Mouse (Mus musculus) liver, postnatal 0 days (tissue): Measurements from ENCODE around the gene Nr2f1. TPM values are rescaled to one million over a fixed set of nuclear protein-coding genes. Genes with fewer than 3 reads are reported as not detected.

ENCODE experiments used
- ATAC-seq: fragments of 200-750 bp; cut with Nextera tagmentation; 2 replicates; pipeline ENCODE4 v1.8.0; 2017; ENCODE audit warnings: mild to moderate bottlenecking, moderate library complexity
- DNase-seq: peaks from one replicate; pipeline ENCODE4 v3.0.0-alpha.2; 2016
- H3K27ac ChIP-seq: fragments of 300-500 bp; sonication (generic); 2 replicates; pipeline ENCODE4 v1.5.1; 2014; ENCODE audit warnings: antibody characterized with exemption, moderate library complexity, mild to moderate bottlenecking, low read depth
- H3K27me3 ChIP-seq: fragments of 300-500 bp; sonication (generic); 2 replicates; pipeline ENCODE4 v1.6.1; 2014; ENCODE audit warnings: low read length, control low read depth, mixed read lengths; ENCODE audit not compliant: insufficient read depth
- H3K36me3 ChIP-seq: fragments of 300-500 bp; sonication (generic); replicated peaks from 2 replicates; pipeline ENCODE4 v1.6.1; 2014; ENCODE audit warnings: mild to moderate bottlenecking, control low read depth, low read length, moderate library complexity, mixed read lengths; ENCODE audit not compliant: insufficient read depth
- H3K4me1 ChIP-seq: fragments of 300-500 bp; sonication (generic); 2 replicates; pipeline ENCODE4 v1.6.1; 2014; ENCODE audit warnings: antibody characterized with exemption, mild to moderate bottlenecking, control low read depth; ENCODE audit not compliant: insufficient read depth
- H3K4me2 ChIP-seq: fragments of 300-500 bp; sonication (generic); 2 replicates; pipeline ENCODE4 v1.6.1; 2014; ENCODE audit warnings: low read depth, mild to moderate bottlenecking, low read length, moderate library complexity, mixed read lengths
- H3K4me3 ChIP-seq: fragments of 300-500 bp; sonication (generic); 2 replicates; pipeline ENCODE4 v1.5.1; 2014; ENCODE audit warnings: low read depth, low read length
- H3K9ac ChIP-seq: fragments of 300-500 bp; sonication (generic); replicated peaks from 2 replicates; pipeline ENCODE4 v1.6.1; 2014; ENCODE audit warnings: mild to moderate bottlenecking, moderate library complexity
- H3K9me3 ChIP-seq: fragments of 300-500 bp; sonication (generic); 2 replicates; pipeline ENCODE4 v1.6.1; 2016; ENCODE audit warnings: mild to moderate bottlenecking, control low read depth, low read length, mixed read lengths
- CTCF ChIP-seq: sonication (generic); IDR thresholded peaks from 2 replicates; pipeline ENCODE4 v1.5.1; 2016; ENCODE audit warnings: antibody characterized with exemption, low read depth
- EP300 ChIP-seq: IDR thresholded peaks from 2 replicates; pipeline ENCODE4 v1.6.1; 2016; ENCODE audit warnings: antibody characterized with exemption, low read depth, mild to moderate bottlenecking
- WGBS: fragments of 180-500 bp; shearing (Covaris S2); extraction: QIAGEN DNeasy Blood & Tissue Kit; methylation state at CpG from one replicate; pipeline ENCODE4 v1.1.7; 2014; ENCODE audit not compliant: insufficient replicate concordance; 5-methylcytosine and 5-hydroxymethylcytosine counted together
- polyA plus RNA-seq: library from polyadenylated mRNA; unstranded; fragments of >200 nt; fragmentation: Nextera tagmentation; extraction: Ambion mirVana; gene quantifications from 2 replicates; pipeline ENCODE4 v1.2.1, GENCODE M21; 2015

The Nr2f1 gene
- polyA plus RNA-seq, 1 experiment from 2014 or later: 0.52 TPM

DNA sequence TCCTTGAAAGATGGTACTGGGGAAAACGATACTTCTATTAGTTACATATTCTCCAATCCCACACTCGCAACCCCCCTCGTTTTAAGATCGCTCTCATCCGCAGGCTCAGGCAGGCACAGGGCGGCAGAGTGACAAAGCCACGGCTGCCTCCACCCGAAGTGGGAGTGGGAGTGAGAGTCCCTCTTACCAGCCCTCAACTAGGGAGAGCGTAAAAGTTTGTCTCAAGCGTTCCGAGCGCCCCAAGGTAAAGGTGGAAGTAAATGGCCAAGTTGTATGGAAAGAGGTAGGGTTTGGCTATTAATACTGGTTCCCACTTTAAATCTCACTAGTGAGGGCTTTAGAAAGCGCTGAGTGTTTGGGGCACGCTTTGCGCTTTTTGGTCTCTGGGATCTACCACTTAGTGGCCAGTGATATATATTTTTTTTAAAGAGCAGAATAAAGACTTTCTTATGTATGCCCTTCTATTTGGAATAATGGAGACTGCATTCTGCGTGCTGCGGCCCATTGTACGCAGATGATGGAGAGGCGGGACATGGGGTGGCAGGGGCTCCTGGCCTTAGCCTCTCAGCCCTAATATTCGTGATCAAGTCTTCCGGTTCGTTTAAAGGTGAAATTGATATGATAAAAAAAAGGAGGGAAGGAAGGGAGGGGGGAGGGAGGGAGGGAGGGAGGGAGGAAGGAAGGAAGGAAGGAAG lies 2.5 kb upstream of the Nr2f1 start:
- TF ChIP-seq CTCF: no peak
- no peak for TF ChIP-seq EP300
- Histone ChIP-seq H3K4me2 (peak overlapping the region; percentile 59), H3K9ac (no peak overlapping the region), H3K36me3 (no peaks in the 10 kb centered on the region), H3K9me3 (no peaks in the 10 kb centered on the region), H3K27me3 (peaks cover 69% of the 10 kb centered on the region), H3K4me1 (peaks cover 5% of the 10 kb centered on the region; the same call in 1 of the 2 replicates), H3K27ac (no peak overlapping the region), H3K4me3 (peak overlapping the region; percentile 35)
- DNase-seq (no peak), ATAC-seq (no peak)
- 5% methylated on average over 22 of the region's 22 CpGs for WGBS

GRCm38 (mm10) chr13:78200991-78201870 lies 1.7 kb upstream of the Nr2f1 start:
- H3K27ac ChIP-seq: no peak overlapping the region
- peak overlapping the region; percentile 59 for H3K4me2 ChIP-seq
- no peaks in the 10 kb centered on the region for H3K36me3 ChIP-seq
- H3K27me3 ChIP-seq: peaks cover 71% of the 10 kb centered on the region
- H3K9ac ChIP-seq: no peak overlapping the region
- DNase-seq (peak; percentile 72), ATAC-seq (peak; percentile 55)
- H3K4me1 ChIP-seq: peaks cover 5% of the 10 kb centered on the region; the same call in 1 of the 2 replicates
- peak overlapping the region; percentile 25 for H3K4me3 ChIP-seq
- H3K9me3 ChIP-seq: no peaks in the 10 kb centered on the region
- no peak for TF ChIP-seq EP300
- peak; percentile 74 for TF ChIP-seq CTCF
- WGBS: 3% methylated on average over 26 of the region's 30 CpGs

DNA sequence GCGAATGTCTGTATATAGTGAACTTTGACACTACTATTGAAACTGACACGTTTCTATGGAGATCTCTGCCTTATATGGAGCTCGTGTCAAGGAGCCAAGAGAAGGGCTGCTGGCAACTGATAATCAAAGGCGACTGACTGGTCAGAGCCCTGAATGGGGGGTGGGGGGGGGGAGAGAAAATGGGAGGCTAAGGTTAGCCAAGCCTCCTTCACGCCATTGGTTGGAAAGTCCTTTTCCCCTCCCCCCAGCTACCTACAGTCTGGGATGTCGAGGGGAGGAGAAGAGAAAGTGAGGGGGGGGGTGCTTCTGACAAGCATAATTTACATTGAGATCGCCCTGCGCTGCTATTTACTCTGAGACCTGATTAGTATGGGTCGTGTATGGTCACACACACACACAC lies 850 bp upstream of the Nr2f1 start:
- no peak for TF ChIP-seq EP300
- no peak for TF ChIP-seq CTCF
- Histone ChIP-seq H3K9ac (no peak overlapping the region), H3K4me2 (peak overlapping the region; percentile 84), H3K4me3 (peak overlapping the region; percentile 5; the same call in 1 of the 2 replicates), H3K27me3 (peaks cover 79% of the 10 kb centered on the region), H3K9me3 (no peaks in the 10 kb centered on the region), H3K36me3 (no peaks in the 10 kb centered on the region), H3K4me1 (peaks cover 5% of the 10 kb centered on the region; the same call in 1 of the 2 replicates), H3K27ac (no peak overlapping the region)
- under 1% methylated on average over 9 of the region's 9 CpGs for WGBS
- peak; percentile 10; the same call in 1 of the 2 replicates for ATAC-seq
- DNase-seq: no peak

- DNase-seq (peak; percentile 47), ATAC-seq (peak; percentile 31; the same call in 1 of the 2 replicates)
- peak overlapping the region; percentile 84 for H3K4me2 ChIP-seq
- no peaks in the 10 kb centered on the region for H3K9me3 ChIP-seq
- no peak for TF ChIP-seq CTCF
- no peak for TF ChIP-seq EP300
- WGBS: 1% methylated on average over 73 of the region's 92 CpGs
- no peaks in the 10 kb centered on the region for H3K36me3 ChIP-seq
- H3K27ac ChIP-seq: peak overlapping the region; percentile 67
- peaks cover 83% of the 10 kb centered on the region for H3K27me3 ChIP-seq
- peaks cover 5% of the 10 kb centered on the region; the same call in 1 of the 2 replicates for H3K4me1 ChIP-seq
- peak overlapping the region; percentile 58 for H3K4me3 ChIP-seq
- H3K9ac ChIP-seq: peak overlapping the region; percentile 41
These were observed 501 bp downstream of the Nr2f1 start for GRCm38 (mm10) chr13:78198871-78199641.

- Histone ChIP-seq H3K9ac (no peak overlapping the region; the same call in 1 of the 2 replicates), H3K27me3 (peaks cover 83% of the 10 kb centered on the region), H3K9me3 (no peaks in the 10 kb centered on the region), H3K36me3 (no peaks in the 10 kb centered on the region), H3K4me1 (peaks cover 5% of the 10 kb centered on the region; the same call in 1 of the 2 replicates), H3K4me3 (peak overlapping the region; percentile 58), H3K27ac (peak overlapping the region; percentile 67; the same call in 1 of the 2 replicates), H3K4me2 (peak overlapping the region; percentile 84)
- 0% methylated on average over 21 of the region's 63 CpGs for WGBS
- DNase-seq (no peak), ATAC-seq (no peak)
- TF ChIP-seq EP300: no peak
- TF ChIP-seq CTCF: no peak
These were observed 1.1 kb downstream of the Nr2f1 start for GRCm38 (mm10) chr13:78198391-78198870.
